Mouse (Mus musculus): Measurements from ENCODE around the gene Gm5737.

The Gm5737 gene

DNA sequence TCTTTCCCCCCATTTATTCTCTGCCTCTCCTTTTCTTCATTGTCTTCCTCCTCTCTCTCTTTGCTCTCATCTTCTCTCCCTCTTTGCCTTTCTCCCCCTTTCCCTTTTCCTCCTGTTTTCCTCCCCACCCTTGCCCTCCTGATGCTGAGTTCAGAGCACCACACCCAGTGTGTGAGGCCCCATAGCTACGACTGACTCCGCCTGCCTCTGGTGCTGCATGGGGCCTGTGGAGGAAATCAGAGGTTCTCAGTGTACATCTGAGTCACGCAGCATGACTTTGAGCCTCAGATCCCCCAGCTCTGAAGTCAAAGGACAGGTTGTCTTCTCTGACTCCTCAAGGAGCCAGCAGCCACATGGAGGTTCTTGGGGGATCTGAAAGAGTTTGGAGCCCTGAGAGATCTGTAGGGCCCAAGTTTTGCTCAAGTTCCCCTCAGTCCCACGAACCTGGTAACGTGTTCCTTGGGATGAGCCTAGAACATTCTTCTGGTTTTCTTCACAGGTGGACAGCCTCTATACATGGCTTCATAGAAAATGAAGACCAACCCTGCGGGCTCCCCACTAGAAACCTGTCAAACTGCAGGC is at the start of gene Gm5737:
Gene Gm5737 (plus strand): TSS at position 532 of the 582 bp plus-strand sequence.
- no peak for DNase-seq (ENCODE audit: low read depth)

GRCm38 (mm10) chr7:120767369-120767768 is 44.8 kb upstream of the Gm5737 start:
- no peak for DNase-seq (ENCODE audit: low read depth)

DNA sequence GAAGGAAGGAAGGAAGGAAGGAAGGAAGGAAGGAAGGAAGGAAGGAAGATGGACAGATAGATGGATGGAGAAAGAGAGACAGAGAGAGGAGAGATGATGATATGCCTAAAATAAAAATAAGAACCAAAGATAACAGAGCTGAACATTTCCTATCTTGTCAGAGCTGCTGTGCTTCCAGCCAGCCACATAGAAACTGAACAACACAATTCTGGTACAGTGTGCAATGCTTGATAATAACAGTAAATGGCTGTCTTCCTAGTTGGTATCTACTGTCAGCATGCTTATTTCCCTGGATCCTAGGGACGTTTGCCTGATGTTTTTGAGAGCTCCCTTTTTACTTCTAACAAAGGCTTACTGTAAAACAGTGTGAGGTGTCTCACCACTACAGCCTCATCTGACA is 40.8 kb upstream of the Gm5737 start:
- no peak for DNase-seq (ENCODE audit: low read depth)

GRCm38 (mm10) chr7:120778012-120778411 is 34.2 kb upstream of the Gm5737 start:
- DNase-seq (ENCODE audit: low read depth), result no peak

DNA sequence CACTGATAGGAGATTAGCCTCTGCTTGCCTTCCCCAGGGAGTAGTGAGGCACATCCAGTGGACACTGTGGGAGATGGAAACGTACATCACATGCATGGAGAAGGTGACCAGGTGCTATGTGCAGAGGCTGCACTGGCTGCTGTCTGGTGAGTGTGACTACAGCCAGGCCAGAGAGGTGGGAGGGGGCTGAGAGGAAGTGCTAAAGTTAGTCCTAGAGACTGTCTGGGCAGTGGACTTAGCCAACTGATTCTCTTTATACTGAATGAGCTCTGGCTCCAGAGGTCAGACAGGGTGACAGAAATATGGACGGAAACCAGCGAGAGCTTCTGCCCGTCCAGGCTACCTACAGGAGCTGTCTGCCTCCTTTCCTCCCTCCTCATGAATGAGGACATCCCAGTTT is 16.6 kb upstream of the Gm5737 start:
- DNase-seq (ENCODE audit: low read depth), result no peak

DNA sequence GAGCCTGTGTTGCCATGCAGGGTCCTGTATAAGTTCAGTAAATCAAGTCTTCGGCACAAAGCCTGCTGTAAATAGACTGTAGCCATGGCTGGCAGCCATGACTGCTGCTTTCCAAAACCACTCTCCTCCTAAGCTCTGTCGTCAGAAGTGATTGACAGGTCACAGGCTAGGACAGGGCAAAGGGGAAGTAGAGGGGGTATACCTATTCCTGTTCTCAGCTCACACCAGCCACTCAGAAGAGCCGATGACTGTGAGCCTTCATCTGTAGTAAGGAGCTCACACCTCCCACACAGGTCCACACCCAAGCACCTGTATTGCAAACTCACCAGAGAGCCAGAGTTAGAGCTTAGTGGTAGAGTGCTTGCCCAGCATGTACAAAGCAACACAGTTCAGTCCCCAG is 15.8 kb upstream of the Gm5737 start:
- DNase-seq (ENCODE audit: low read depth), result no peak

GRCm38 (mm10) chr7:120803268-120803667 is 8.9 kb upstream of the Gm5737 start:
- DNase-seq (ENCODE audit: low read depth), result no peak

GRCm38 (mm10) chr7:120809705-120810104 is 2.5 kb upstream of the Gm5737 start:
- no peak for DNase-seq (ENCODE audit: low read depth)

- no peak for DNase-seq (ENCODE audit: low read depth)
Measured at GRCm38 (mm10) chr7:120817552-120817951, 5.4 kb downstream of the Gm5737 start.

DNA sequence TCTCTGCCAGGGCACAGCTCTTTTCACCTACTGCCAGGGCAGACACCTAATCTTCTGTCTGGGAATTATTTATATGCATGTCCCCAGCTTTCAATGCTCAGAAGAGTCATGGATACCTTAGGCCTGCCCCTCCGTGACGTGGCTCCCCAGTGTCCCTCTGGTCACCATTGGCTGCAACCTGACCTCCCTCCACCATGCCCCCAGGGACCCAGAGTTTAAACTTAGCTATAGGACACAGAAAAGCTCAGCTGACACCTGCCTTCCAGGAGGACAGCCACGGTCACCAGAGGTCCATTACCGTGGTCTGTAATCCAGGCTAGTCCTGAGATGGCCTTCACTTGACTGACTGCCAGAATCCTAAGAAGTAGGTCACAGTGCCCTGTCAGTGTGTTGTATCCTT is 7.2 kb downstream of the Gm5737 start:
- DNase-seq (ENCODE audit: low read depth), result no peak

DNA sequence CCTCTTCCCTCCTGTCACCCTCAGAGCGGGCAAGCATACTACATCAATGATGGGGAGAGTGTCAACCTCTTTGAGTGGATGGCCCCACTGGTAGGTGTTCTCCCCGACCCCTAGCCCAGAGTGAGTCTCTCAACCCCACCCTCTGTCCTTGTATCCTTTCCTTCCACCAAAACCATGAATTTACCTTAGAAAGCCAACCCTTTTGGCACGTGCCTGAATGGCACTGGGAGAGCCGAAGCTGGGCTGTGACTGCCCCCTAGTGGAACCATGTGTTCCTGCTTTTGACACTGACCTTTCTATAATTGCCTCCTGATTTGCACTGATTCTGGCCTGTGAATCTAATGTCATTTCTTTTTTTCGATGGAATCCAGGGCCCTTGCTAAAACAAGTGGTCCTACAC is 11.1 kb downstream of the Gm5737 start:
- peak; percentile 75 for DNase-seq (ENCODE audit: low read depth)

GRCm38 (mm10) chr7:120825097-120825496 is 12.9 kb downstream of the Gm5737 start:
- DNase-seq (ENCODE audit: low read depth), result no peak

DNA sequence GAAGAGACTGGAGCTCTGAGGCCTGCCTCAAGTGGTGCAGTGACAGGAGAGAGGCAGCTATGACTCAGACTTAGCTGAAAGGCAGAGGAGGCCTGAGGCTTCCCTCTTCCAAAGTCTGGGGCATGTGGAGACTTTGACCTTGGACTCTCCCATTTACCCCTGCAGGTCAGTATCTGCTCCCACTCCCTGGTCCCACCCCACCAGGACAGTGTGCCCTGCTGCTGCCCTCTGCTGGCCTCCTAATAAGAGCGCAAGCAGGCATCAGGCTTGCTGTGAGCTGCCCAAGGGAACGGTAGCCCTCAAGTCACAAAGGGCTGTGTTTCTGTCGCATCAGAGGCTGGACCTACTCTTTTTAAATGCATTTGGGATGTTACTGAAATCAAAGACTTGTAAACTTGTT is 14.2 kb downstream of the Gm5737 start:
- peak; percentile 46 for DNase-seq (ENCODE audit: low read depth)

- DNase-seq (ENCODE audit: low read depth), result peak; percentile 84
Measured at GRCm38 (mm10) chr7:120830431-120831381, 18.5 kb downstream of the Gm5737 start.

DNA sequence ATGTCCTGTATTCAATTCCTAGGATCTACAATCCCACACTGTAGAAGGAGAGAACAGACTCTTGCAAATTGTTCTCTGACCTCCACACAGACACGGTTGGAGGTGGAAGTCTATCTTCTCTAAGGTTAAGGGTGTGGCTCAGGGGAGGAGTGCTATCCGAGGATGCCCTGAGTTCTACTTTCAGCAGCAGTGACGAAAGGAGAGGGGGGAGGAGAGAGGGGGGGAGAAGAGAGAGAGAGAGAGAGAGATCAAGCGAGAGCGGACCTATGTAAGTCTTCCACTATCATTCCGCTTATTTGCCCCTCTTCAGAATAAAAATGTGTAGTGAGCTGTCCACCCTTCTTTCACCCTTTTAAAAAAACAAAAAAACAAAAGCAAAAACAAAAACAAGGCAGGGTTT is 22.3 kb downstream of the Gm5737 start:
- DNase-seq (ENCODE audit: low read depth), result peak; percentile 80

GRCm38 (mm10) chr7:120834863-120835372 is 22.8 kb downstream of the Gm5737 start:
- peak; percentile 94 for DNase-seq (ENCODE audit: low read depth)

- DNase-seq (ENCODE audit: low read depth), result peak; percentile 99
Measured at GRCm38 (mm10) chr7:120835449-120836359, 23.5 kb downstream of the Gm5737 start.

- DNase-seq (ENCODE audit: low read depth), result peak; percentile 55
Measured at GRCm38 (mm10) chr7:120836361-120836760, 24.2 kb downstream of the Gm5737 start.

DNA sequence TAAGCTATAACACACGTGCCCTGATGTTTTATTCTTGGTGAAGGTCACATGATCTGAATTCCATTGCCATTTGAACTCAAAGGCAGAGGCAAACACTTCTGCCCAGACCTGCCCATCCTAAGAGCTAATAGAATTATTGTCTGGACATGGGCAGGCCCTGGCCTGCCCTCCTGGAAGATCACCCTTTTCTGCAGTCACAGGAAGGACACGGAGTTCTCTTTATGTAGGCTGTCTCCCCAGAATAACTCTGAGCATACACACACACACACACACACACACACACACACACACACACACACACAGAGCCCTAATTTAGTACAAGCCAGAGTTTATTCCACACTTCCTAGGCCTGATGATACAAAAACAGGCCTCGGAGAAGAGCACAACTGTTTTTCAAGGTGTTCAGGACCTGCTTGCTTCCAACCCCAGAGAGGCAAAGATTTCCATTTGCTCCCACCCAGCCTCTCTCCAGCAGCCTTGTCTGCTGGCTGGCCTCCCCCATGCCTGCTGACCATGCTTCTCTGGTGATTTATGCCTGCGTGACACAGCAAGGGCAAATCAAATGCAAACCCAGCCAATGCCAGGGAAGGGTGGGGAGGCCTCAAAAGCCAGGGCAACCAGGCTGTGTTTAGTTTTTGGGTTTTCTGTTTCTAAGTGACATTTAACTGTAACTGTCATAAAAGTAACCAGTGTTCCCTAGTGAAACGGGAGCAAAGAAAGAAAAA is 26.4 kb downstream of the Gm5737 start:
- no peak for DNase-seq (ENCODE audit: low read depth)

GRCm38 (mm10) chr7:120839786-120840185 is 27.6 kb downstream of the Gm5737 start:
- no peak for DNase-seq (ENCODE audit: low read depth)

- peak; percentile 86 for DNase-seq (ENCODE audit: low read depth)
Measured at GRCm38 (mm10) chr7:120842345-120843036, 30.3 kb downstream of the Gm5737 start, which contains the start of gene Eef2k. TSS of gene Eef2k (plus strand) at chr7:120842831.

Measured in induced T-regulatory cell, adult 2 months (primary cell).